Mouse (Mus musculus) bone marrow, adult 2 months (tissue): ENCODE results near the gene Fam186b. TPM values are rescaled to one million over a fixed set of nuclear protein-coding genes. Genes with fewer than 3 reads are reported as not detected.

Source experiments
- H3K27ac ChIP-seq: fragments of 200-500 bp; 2 replicates; pipeline ENCODE4 v1.5.1; 2012; ENCODE audit warnings: low read depth, mild to moderate bottlenecking, control low read depth, inconsistent platforms, low read length; ENCODE audit not compliant: control insufficient read depth, poor library complexity, insufficient read depth
- H3K4me1 ChIP-seq: fragments of 200-500 bp; 2 replicates; pipeline ENCODE4 v1.6.1; 2011; ENCODE audit warnings: low read length; ENCODE audit not compliant: control insufficient read depth, insufficient read depth
- H3K4me3 ChIP-seq: fragments of 200-500 bp; replicated peaks from 2 replicates; pipeline ENCODE3; 2011; ENCODE audit warnings: mild to moderate bottlenecking, low read depth, low read length, control low read depth; ENCODE audit not compliant: control insufficient read depth
- CTCF ChIP-seq: fragments of 200-500 bp; IDR thresholded peaks from 2 replicates; pipeline ENCODE4 v1.5.1; 2011; ENCODE audit warnings: low read length, control low read depth; ENCODE audit not compliant: control insufficient read depth, insufficient read depth
- POLR2A ChIP-seq: fragments of 200-500 bp; IDR thresholded peaks from 2 replicates; pipeline ENCODE4 v1.6.1; 2011; ENCODE audit warnings: low read depth, mild to moderate bottlenecking, control low read depth, low read length, borderline replicate concordance; ENCODE audit not compliant: control insufficient read depth
- WGBS: fragments of 180-500 bp; shearing (Covaris S2); methylation state at CpG from one replicate; pipeline ENCODE4 v1.1.7; 2018; 5-methylcytosine and 5-hydroxymethylcytosine counted together
- polyA plus RNA-seq: library from polyadenylated mRNA; stranded (reverse); fragments of >200 nt; gene quantifications from 2 replicates; pipeline ENCODE4 v1.2.4, GENCODE M21; 2011; ENCODE audit warnings: low replicate concordance; ENCODE audit not compliant: missing spikeins, insufficient read depth, insufficient read length

Gene Fam186b
- polyA plus RNA-seq, 1 experiment: not detected

GRCm38 (mm10) chr15:99221315-99221952 is 74.3 kb downstream of the Fam186b start:
- WGBS: 22% methylated on average over 8 of the region's 8 CpGs
- no peaks in the 10 kb centered on the region for H3K4me1 ChIP-seq
- H3K27ac ChIP-seq: no peak overlapping the region
- no peak for TF ChIP-seq CTCF
- no peak for TF ChIP-seq POLR2A
- H3K4me3 ChIP-seq: no peak overlapping the region

Other genes starting within 250 kb of the Fam186b start
- gene Prph, start 240.7 kb downstream of the Fam186b start, polyA plus RNA-seq: not detected in 2 replicates
- 94.5 and 103 TPM in 2 replicates for gene Troap, start 221.3 kb downstream of the Fam186b start, polyA plus RNA-seq
- gene C1ql4, start 208.1 kb downstream of the Fam186b start, polyA plus RNA-seq: 0.66 and 2.4 TPM in 2 replicates
- gene Dnajc22, start 202.7 kb downstream of the Fam186b start, polyA plus RNA-seq: 1.6 TPM in 1 of 2 replicates, not detected in the other
- gene Spats2, start 170.0 kb downstream of the Fam186b start, polyA plus RNA-seq: 0.52 and 2.5 TPM in 2 replicates
- gene Kcnh3, start 71.0 kb downstream of the Fam186b start, polyA plus RNA-seq: 0.47 TPM in 1 of 2 replicates, not detected in the other
- gene Mcrs1, start 43.9 kb downstream of the Fam186b start, polyA plus RNA-seq: 31.9 and 39.0 TPM in 2 replicates
- 7.9 and 16.0 TPM in 2 replicates for gene Prpf40b, start 801 bp downstream of the Fam186b start, polyA plus RNA-seq
- 13.0 and 17.7 TPM in 2 replicates for gene Fmnl3, start 74.6 kb upstream of the Fam186b start, polyA plus RNA-seq
- gene Tmbim6, start 97.0 kb upstream of the Fam186b start, polyA plus RNA-seq: 93.5 and 146 TPM in 2 replicates
- 2.2 and 4.0 TPM in 2 replicates for gene Nckap5l, start 161.9 kb upstream of the Fam186b start, polyA plus RNA-seq
- gene Bcdin3d, start 178.8 kb upstream of the Fam186b start, polyA plus RNA-seq: 7.2 and 13.4 TPM in 2 replicates
- gene Faim2, start 232.3 kb upstream of the Fam186b start, polyA plus RNA-seq: 0.35 TPM in 1 of 2 replicates, not detected in the other